17 mouse cellular contexts compared by ENCODE assay signal in genomic region chr13:71804032-71804958, GRCm38 (mm10).
DNase-seq lines count a peak whose midpoint lies in the region; ATAC-seq lines count a peak whose summit lies in the region.
"Had no signal": no experiment of that assay in that cellular context is flagged by ENCODE, and none has a peak within 500 bp of the region (broad histone marks: within the 10 kb centered on the region; RNA-seq: fewer than 3 reads in every experiment).

No protein-coding gene starts in this region.

- no peak for DNase-seq in cerebellum, adult 8-10 months
- DNase-seq in cerebellum, postnatal 36 days: peak; percentile 4
- DNase-seq in hindbrain, embryonic 14.5 days (ENCODE audit: low spot score): peak; percentile 47
- no peak for DNase-seq in adrenal gland, adult 18-20 months (ENCODE audit: low spot score in 2 of 2)
- no peak for DNase-seq in gastrocnemius, postnatal 14 days
- DNase-seq: adrenal gland, postnatal 25 days; gastrocnemius, adult 2 months; thymus, adult 18-20 months had no signal

- H3K36me3 ChIP-seq in hindbrain, embryonic 14.5 days (replicated peaks; ENCODE audit: control insufficient read depth, insufficient read depth): no peaks in the 10 kb centered on the region
- H3K36me3 ChIP-seq in neural tube, embryonic 13.5 days: no peaks in the 10 kb centered on the region
- H3K36me3 ChIP-seq in kidney, embryonic 15.5 days: no peaks in the 10 kb centered on the region
- H3K36me3 ChIP-seq: embryonic facial prominence, embryonic 12.5 days; G1E; heart, embryonic 13.5 days; liver, embryonic 12.5 days had no signal

- intact Hi-C loops in gastrocnemius, postnatal 14 days (cut with DNase I; ENCODE audit: low total_unique reads): no loop called here

- no peaks in the 10 kb centered on the region for H3K27me3 ChIP-seq in hindbrain, embryonic 14.5 days (ENCODE audit: control insufficient read depth, insufficient read depth, low read length)
- no peaks in the 10 kb centered on the region for H3K27me3 ChIP-seq in neural tube, embryonic 13.5 days
- H3K27me3 ChIP-seq in kidney, embryonic 15.5 days: no peaks in the 10 kb centered on the region
- H3K27me3 ChIP-seq: embryonic facial prominence, embryonic 12.5 days; heart, embryonic 13.5 days; liver, embryonic 12.5 days had no signal

- no peak overlapping the region for H3K4me2 ChIP-seq in hindbrain, embryonic 14.5 days (replicated peaks)
- no peak overlapping the region for H3K4me2 ChIP-seq in neural tube, embryonic 13.5 days
- no peak overlapping the region for H3K4me2 ChIP-seq in kidney, embryonic 15.5 days
- H3K4me2 ChIP-seq: embryonic facial prominence, embryonic 12.5 days; heart, embryonic 13.5 days; liver, embryonic 12.5 days had no signal

- H3K9me3 ChIP-seq in hindbrain, embryonic 14.5 days (ENCODE audit: control insufficient read depth, low read length): no peaks in the 10 kb centered on the region
- H3K9me3 ChIP-seq in neural tube, embryonic 13.5 days: no peaks in the 10 kb centered on the region
- H3K9me3 ChIP-seq in kidney, embryonic 15.5 days (replicated peaks): no peaks in the 10 kb centered on the region
- H3K9me3 ChIP-seq: embryonic facial prominence, embryonic 12.5 days; heart, embryonic 13.5 days; liver, embryonic 12.5 days had no signal

- H3K9ac ChIP-seq in hindbrain, embryonic 14.5 days: no peak overlapping the region
- no peak overlapping the region for H3K9ac ChIP-seq in neural tube, embryonic 13.5 days
- H3K9ac ChIP-seq in kidney, embryonic 15.5 days: no peak overlapping the region
- H3K9ac ChIP-seq: embryonic facial prominence, embryonic 12.5 days; heart, embryonic 13.5 days; liver, embryonic 12.5 days had no signal

- peak; percentile 40; the same call in 1 of the 2 replicates for ATAC-seq in cerebellum, adult (ENCODE audit: insufficient number of reproducible peaks, low FRiP score, low TSS enrichment)
- peak; percentile 91 for ATAC-seq in hindbrain, embryonic 14.5 days (ENCODE audit: low FRiP score)
- ATAC-seq in neural tube, embryonic 13.5 days (ENCODE audit: low read depth): peak; percentile 93
- no peak for ATAC-seq in kidney, embryonic 15.5 days (replicated peaks; ENCODE audit: low FRiP score)
- ATAC-seq: intestine, embryonic 16.5 days; liver, embryonic 12.5 days had no signal

- no peak overlapping the region for H3K4me3 ChIP-seq in hindbrain, embryonic 14.5 days (replicated peaks; ENCODE audit: low read length)
- no peak overlapping the region for H3K4me3 ChIP-seq in neural tube, embryonic 13.5 days
- no peak overlapping the region for H3K4me3 ChIP-seq in kidney, embryonic 15.5 days (replicated peaks)
- H3K4me3 ChIP-seq: embryonic facial prominence, embryonic 12.5 days; gastrocnemius, adult 2 months; heart, embryonic 13.5 days; liver, embryonic 12.5 days had no signal

- H3K4me1 ChIP-seq in hindbrain, embryonic 14.5 days (replicated peaks; ENCODE audit: control insufficient read depth, insufficient read depth, low read length): no peaks in the 10 kb centered on the region
- peaks cover 7% of the 10 kb centered on the region; the same call in 1 of the 2 replicates for H3K4me1 ChIP-seq in neural tube, embryonic 13.5 days (replicated peaks)
- H3K4me1 ChIP-seq in kidney, embryonic 15.5 days: no peaks in the 10 kb centered on the region
- H3K4me1 ChIP-seq: embryonic facial prominence, embryonic 12.5 days; heart, embryonic 13.5 days; liver, embryonic 12.5 days had no signal

- 35% methylated on average over 16 of the region's 16 CpGs for WGBS in hindbrain, embryonic 14.5 days
- 52% methylated on average over 16 of the region's 16 CpGs for WGBS in neural tube, embryonic 13.5 days
- 79% methylated on average over 16 of the region's 16 CpGs for WGBS in kidney, embryonic 15.5 days

- no peak overlapping the region for H3K27ac ChIP-seq in hindbrain, embryonic 14.5 days
- no peak overlapping the region for H3K27ac ChIP-seq in neural tube, embryonic 13.5 days (replicated peaks)
- H3K27ac ChIP-seq in kidney, embryonic 15.5 days: no peak overlapping the region
- H3K27ac ChIP-seq: embryonic facial prominence, embryonic 12.5 days; gastrocnemius, adult 2 months; heart, embryonic 13.5 days; liver, embryonic 12.5 days; macrophage had no signal

Comparison
In these comparisons a context has a peak if more than half of its experiments do, and no peak if none do; other contexts are left out.
1. DNase-seq: peak in cerebellum, postnatal 36 days (2 of 2) and hindbrain, embryonic 14.5 days (single experiment); none in cerebellum, adult 8-10 months (single experiment), adrenal gland, adult 18-20 months (0 of 2) and gastrocnemius, postnatal 14 days (single experiment).